Mouse (Mus musculus): ENCODE results near the gene Mxd1. TPM values are rescaled to one million over a fixed set of nuclear protein-coding genes. Genes with fewer than 3 reads are reported as not detected.

Gene Mxd1
- polyA plus RNA-seq, 1 experiment from 2014 or later: 16.6 TPM

GRCm38 (mm10) chr6:86640161-86640560 lies 28.8 kb downstream of the Mxd1 start:
- 87% methylated on average over 3 of the region's 3 CpGs for WGBS
- Histone ChIP-seq H3K27ac (no peak overlapping the region), H3K4me3 (replicated peaks; ENCODE audit: low read length) (no peak overlapping the region), H3K9me3 (ENCODE audit: control insufficient read depth, low read length) (no peaks in the 10 kb centered on the region), H3K36me3 (replicated peaks; ENCODE audit: control insufficient read depth, insufficient read depth) (no peaks in the 10 kb centered on the region), H3K4me2 (replicated peaks) (no peak overlapping the region), H3K27me3 (ENCODE audit: control insufficient read depth, insufficient read depth, low read length) (no peaks in the 10 kb centered on the region), H3K9ac (no peak overlapping the region), H3K4me1 (replicated peaks; ENCODE audit: control insufficient read depth, insufficient read depth, low read length) (no peaks in the 10 kb centered on the region)
- ATAC-seq (ENCODE audit: low FRiP score): no peak
- no peak for DNase-seq (ENCODE audit: low spot score)

- Histone ChIP-seq H3K9ac (no peak overlapping the region), H3K36me3 (replicated peaks; ENCODE audit: control insufficient read depth, insufficient read depth) (no peaks in the 10 kb centered on the region), H3K4me3 (replicated peaks; ENCODE audit: low read length) (no peak overlapping the region), H3K27me3 (ENCODE audit: control insufficient read depth, insufficient read depth, low read length) (no peaks in the 10 kb centered on the region), H3K4me2 (replicated peaks) (no peak overlapping the region), H3K4me1 (replicated peaks; ENCODE audit: control insufficient read depth, insufficient read depth, low read length) (no peaks in the 10 kb centered on the region), H3K9me3 (ENCODE audit: control insufficient read depth, low read length) (no peaks in the 10 kb centered on the region), H3K27ac (no peak overlapping the region)
- DNase-seq (ENCODE audit: low spot score) (no peak), ATAC-seq (ENCODE audit: low FRiP score) (no peak)
- WGBS: 80% methylated on average over 18 of the region's 18 CpGs
These were observed 29.5 kb downstream of the Mxd1 start for GRCm38 (mm10) chr6:86639180-86640160.

- ATAC-seq (ENCODE audit: low FRiP score) (no peak), DNase-seq (ENCODE audit: low spot score) (no peak)
- no peaks in the 10 kb centered on the region for H3K4me1 ChIP-seq (replicated peaks; ENCODE audit: control insufficient read depth, insufficient read depth, low read length)
- H3K36me3 ChIP-seq (replicated peaks; ENCODE audit: control insufficient read depth, insufficient read depth): no peaks in the 10 kb centered on the region
- no peak overlapping the region for H3K4me3 ChIP-seq (replicated peaks; ENCODE audit: low read length)
- H3K9ac ChIP-seq: no peak overlapping the region
- H3K9me3 ChIP-seq (ENCODE audit: control insufficient read depth, low read length): no peaks in the 10 kb centered on the region
- no peak overlapping the region for H3K27ac ChIP-seq
- H3K4me2 ChIP-seq (replicated peaks): no peak overlapping the region
- no peaks in the 10 kb centered on the region for H3K27me3 ChIP-seq (ENCODE audit: control insufficient read depth, insufficient read depth, low read length)
- 38% methylated on average over 2 of the region's 2 CpGs for WGBS
These were observed 30.5 kb downstream of the Mxd1 start for GRCm38 (mm10) chr6:86638434-86638833.

- Histone ChIP-seq H3K4me1 (replicated peaks; ENCODE audit: control insufficient read depth, insufficient read depth, low read length) (no peaks in the 10 kb centered on the region), H3K9ac (no peak overlapping the region), H3K9me3 (ENCODE audit: control insufficient read depth, low read length) (no peaks in the 10 kb centered on the region), H3K27me3 (ENCODE audit: control insufficient read depth, insufficient read depth, low read length) (no peaks in the 10 kb centered on the region), H3K27ac (no peak overlapping the region), H3K4me2 (replicated peaks) (no peak overlapping the region), H3K36me3 (replicated peaks; ENCODE audit: control insufficient read depth, insufficient read depth) (no peaks in the 10 kb centered on the region), H3K4me3 (replicated peaks; ENCODE audit: low read length) (no peak overlapping the region)
- DNase-seq (ENCODE audit: low spot score): no peak
- no peak for ATAC-seq (ENCODE audit: low FRiP score)
- WGBS: 82% methylated on average over 2 of the region's 2 CpGs
These were observed 31.1 kb downstream of the Mxd1 start for GRCm38 (mm10) chr6:86637860-86638259.

- ATAC-seq (ENCODE audit: low FRiP score): no peak
- 79% methylated on average over 4 of the region's 4 CpGs for WGBS
- H3K9ac ChIP-seq: no peak overlapping the region
- no peak overlapping the region for H3K27ac ChIP-seq
- no peak overlapping the region for H3K4me2 ChIP-seq (replicated peaks)
- no peaks in the 10 kb centered on the region for H3K4me1 ChIP-seq (replicated peaks; ENCODE audit: control insufficient read depth, insufficient read depth, low read length)
- H3K27me3 ChIP-seq (ENCODE audit: control insufficient read depth, insufficient read depth, low read length): no peaks in the 10 kb centered on the region
- no peak for DNase-seq (ENCODE audit: low spot score)
- no peak overlapping the region for H3K4me3 ChIP-seq (replicated peaks; ENCODE audit: low read length)
- H3K36me3 ChIP-seq (replicated peaks; ENCODE audit: control insufficient read depth, insufficient read depth): no peaks in the 10 kb centered on the region
- no peaks in the 10 kb centered on the region for H3K9me3 ChIP-seq (ENCODE audit: control insufficient read depth, low read length)
These were observed 31.7 kb downstream of the Mxd1 start for GRCm38 (mm10) chr6:86637171-86637835.

- no peaks in the 10 kb centered on the region for H3K27me3 ChIP-seq (ENCODE audit: control insufficient read depth, insufficient read depth, low read length)
- H3K4me2 ChIP-seq (replicated peaks): no peak overlapping the region
- ATAC-seq (ENCODE audit: low FRiP score) (no peak), DNase-seq (ENCODE audit: low spot score) (no peak)
- WGBS: 77% methylated on average over 2 of the region's 2 CpGs
- H3K9me3 ChIP-seq (ENCODE audit: control insufficient read depth, low read length): no peaks in the 10 kb centered on the region
- H3K9ac ChIP-seq: no peak overlapping the region
- no peak overlapping the region for H3K27ac ChIP-seq
- H3K4me3 ChIP-seq (replicated peaks; ENCODE audit: low read length): no peak overlapping the region
- H3K36me3 ChIP-seq (replicated peaks; ENCODE audit: control insufficient read depth, insufficient read depth): no peaks in the 10 kb centered on the region
- H3K4me1 ChIP-seq (replicated peaks; ENCODE audit: control insufficient read depth, insufficient read depth, low read length): no peaks in the 10 kb centered on the region
These were observed 32.5 kb downstream of the Mxd1 start for GRCm38 (mm10) chr6:86636495-86636894.

- no peak overlapping the region for H3K9ac ChIP-seq
- no peak overlapping the region for H3K4me3 ChIP-seq (replicated peaks; ENCODE audit: low read length)
- no peaks in the 10 kb centered on the region for H3K4me1 ChIP-seq (replicated peaks; ENCODE audit: control insufficient read depth, insufficient read depth, low read length)
- H3K27me3 ChIP-seq (ENCODE audit: control insufficient read depth, insufficient read depth, low read length): no peaks in the 10 kb centered on the region
- ATAC-seq (ENCODE audit: low FRiP score): no peak
- no peak overlapping the region for H3K27ac ChIP-seq
- H3K4me2 ChIP-seq (replicated peaks): no peak overlapping the region
- WGBS: 58% methylated on average over 3 of the region's 3 CpGs
- H3K9me3 ChIP-seq (ENCODE audit: control insufficient read depth, low read length): no peaks in the 10 kb centered on the region
- no peak for DNase-seq (ENCODE audit: low spot score)
- H3K36me3 ChIP-seq (replicated peaks; ENCODE audit: control insufficient read depth, insufficient read depth): no peaks in the 10 kb centered on the region
These were observed 38.8 kb downstream of the Mxd1 start for GRCm38 (mm10) chr6:86630141-86630540.

- Histone ChIP-seq H3K36me3 (replicated peaks; ENCODE audit: control insufficient read depth, insufficient read depth) (no peaks in the 10 kb centered on the region), H3K27me3 (ENCODE audit: control insufficient read depth, insufficient read depth, low read length) (no peaks in the 10 kb centered on the region), H3K4me3 (replicated peaks; ENCODE audit: low read length) (no peak within 1 kb of the TSS), H3K4me1 (replicated peaks; ENCODE audit: control insufficient read depth, insufficient read depth, low read length) (no peaks in the 10 kb centered on the region), H3K27ac (no peak within 1 kb of the TSS), H3K9ac (no peak within 1 kb of the TSS), H3K4me2 (replicated peaks) (no peak within 1 kb of the TSS), H3K9me3 (ENCODE audit: control insufficient read depth, low read length) (no peaks in the 10 kb centered on the region)
- DNase-seq (ENCODE audit: low spot score) (no peak), ATAC-seq (ENCODE audit: low FRiP score) (no peak)
- 52% methylated on average over 10 of the region's 10 CpGs for WGBS
These were observed 41.0 kb downstream of the Mxd1 start, which contains the start of gene Asprv1 for GRCm38 (mm10) chr6:86627946-86628345. TSS of gene Asprv1 (plus strand) at chr6:86628164.

Measured in hindbrain, embryonic 14.5 days (tissue).